Mouse (Mus musculus): ENCODE data around the gene Cilp. TPM values are rescaled to one million over a fixed set of nuclear protein-coding genes. Genes with fewer than 3 reads are reported as not detected.
"Not testable (repeated sequence)": the region's sequence is repeated elsewhere in the genome, so short reads cannot be mapped to it uniquely, and the experiment has no call there.

Cilp gene
- polyA plus RNA-seq, 1 experiment from 2014 or later: 0.18 TPM

DNA sequence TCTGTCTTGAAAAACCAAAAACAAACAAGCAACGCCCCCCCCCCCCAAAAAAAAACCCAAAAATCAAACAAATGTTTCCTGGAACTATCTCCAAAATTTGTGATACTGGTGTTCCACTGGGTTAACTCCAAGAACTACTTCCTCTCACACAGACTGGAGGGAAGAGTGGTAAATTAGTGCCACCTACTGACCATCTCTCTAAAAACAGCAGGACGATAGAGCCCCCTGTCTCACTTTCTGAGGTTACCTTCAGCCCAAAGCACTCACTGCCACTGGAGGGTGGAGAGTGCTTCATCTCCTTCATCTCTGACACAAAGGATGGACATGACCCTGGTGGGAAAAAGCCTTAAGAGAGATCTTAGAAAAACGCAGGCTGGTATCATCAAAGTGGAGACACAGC is 18.3 kb downstream of the Cilp start:
- WGBS: 0% methylated on average over 3 of the region's 3 CpGs
- Histone ChIP-seq H3K4me3 (replicated peaks; ENCODE audit: low read length) (no peak overlapping the region), H3K4me1 (replicated peaks; ENCODE audit: control insufficient read depth, insufficient read depth, low read length) (no peaks in the 10 kb centered on the region), H3K36me3 (ENCODE audit: control insufficient read depth, insufficient read depth) (no peaks in the 10 kb centered on the region), H3K27me3 (replicated peaks; ENCODE audit: control insufficient read depth, insufficient read depth, low read length) (no peaks in the 10 kb centered on the region), H3K4me2 (ENCODE audit: low read length) (no peak overlapping the region), H3K9me3 (ENCODE audit: control insufficient read depth, low read length) (no peaks in the 10 kb centered on the region), H3K27ac (ENCODE audit: low read length) (no peak overlapping the region), H3K9ac (replicated peaks; ENCODE audit: low read depth, low read length) (no peak overlapping the region)
- ATAC-seq: no peak

GRCm38 (mm10) chr9:65288252-65288651 is 23.3 kb downstream of the Cilp start:
- not testable (repeated sequence) for H3K36me3 ChIP-seq (ENCODE audit: control insufficient read depth, insufficient read depth); H3K27ac ChIP-seq (ENCODE audit: low read length)

DNA sequence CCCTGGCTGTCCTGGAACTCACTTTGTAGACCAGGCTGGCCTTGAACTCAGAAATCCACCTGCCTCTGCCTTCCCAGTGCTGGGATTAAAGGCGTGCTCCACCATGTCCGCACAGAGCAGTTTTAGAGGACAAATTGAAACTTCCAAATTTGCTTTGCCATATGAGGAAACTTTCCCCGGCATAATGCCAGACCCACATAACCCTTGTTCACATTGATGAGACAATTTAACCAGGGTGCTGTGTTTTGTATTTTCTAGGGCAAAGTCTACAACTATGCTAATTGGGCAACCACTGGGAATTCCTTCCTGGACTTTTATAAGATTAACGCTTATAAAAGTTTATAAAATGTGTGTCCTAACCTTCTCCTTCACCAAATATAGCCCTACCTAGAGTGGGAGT is 25.0 kb downstream of the Cilp start:
- H3K27ac ChIP-seq (ENCODE audit: low read length): no peak overlapping the region
- no peaks in the 10 kb centered on the region for H3K9me3 ChIP-seq (ENCODE audit: control insufficient read depth, low read length)
- 87% methylated on average over 4 of the region's 4 CpGs for WGBS
- H3K9ac ChIP-seq (replicated peaks; ENCODE audit: low read depth, low read length): no peak overlapping the region
- peaks cover 6% of the 10 kb centered on the region for H3K4me1 ChIP-seq (replicated peaks; ENCODE audit: control insufficient read depth, insufficient read depth, low read length)
- H3K36me3 ChIP-seq (ENCODE audit: control insufficient read depth, insufficient read depth): no peaks in the 10 kb centered on the region
- no peaks in the 10 kb centered on the region for H3K27me3 ChIP-seq (replicated peaks; ENCODE audit: control insufficient read depth, insufficient read depth, low read length)
- no peak overlapping the region for H3K4me2 ChIP-seq (ENCODE audit: low read length)
- no peak for ATAC-seq
- no peak overlapping the region for H3K4me3 ChIP-seq (replicated peaks; ENCODE audit: low read length)

More at GRCm38 (mm10) chr9:65288252-65288651, 23.3 kb downstream of the Cilp start:
- H3K27me3 ChIP-seq (replicated peaks; ENCODE audit: control insufficient read depth, insufficient read depth, low read length); ATAC-seq; H3K9me3 ChIP-seq (ENCODE audit: control insufficient read depth, low read length); H3K4me3 ChIP-seq (replicated peaks; ENCODE audit: low read length); H3K4me1 ChIP-seq (replicated peaks; ENCODE audit: control insufficient read depth, insufficient read depth, low read length); H3K4me2 ChIP-seq (ENCODE audit: low read length); H3K9ac ChIP-seq (replicated peaks; ENCODE audit: low read depth, low read length): not testable (repeated sequence)
- 83% methylated on average over 5 of the region's 5 CpGs for WGBS

DNA sequence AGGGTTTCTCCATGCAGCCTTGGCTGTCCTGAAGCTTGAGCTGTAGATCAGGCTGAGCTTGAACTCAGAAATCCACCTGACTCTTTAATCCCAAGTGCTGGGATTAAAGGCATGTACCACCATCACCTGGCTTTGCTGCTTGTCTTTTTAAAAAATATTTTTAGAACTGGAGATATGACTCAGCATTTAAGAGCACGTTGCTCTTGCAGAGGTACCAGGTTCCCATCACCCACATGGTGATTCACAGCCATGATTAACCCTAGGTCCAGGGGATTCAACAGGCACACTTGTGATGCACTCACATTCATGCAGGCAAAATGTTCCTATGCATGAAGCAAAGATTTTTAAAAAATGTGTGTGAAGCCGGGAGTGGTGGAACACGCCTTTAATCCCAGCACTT is 27.4 kb downstream of the Cilp start:
- Histone ChIP-seq H3K27me3 (replicated peaks; ENCODE audit: control insufficient read depth, insufficient read depth, low read length) (no peaks in the 10 kb centered on the region), H3K27ac (ENCODE audit: low read length) (no peak overlapping the region), H3K4me2 (ENCODE audit: low read length) (no peak overlapping the region), H3K36me3 (ENCODE audit: control insufficient read depth, insufficient read depth) (no peaks in the 10 kb centered on the region), H3K9me3 (ENCODE audit: control insufficient read depth, low read length) (no peaks in the 10 kb centered on the region), H3K4me3 (replicated peaks; ENCODE audit: low read length) (no peak overlapping the region), H3K9ac (replicated peaks; ENCODE audit: low read depth, low read length) (no peak overlapping the region), H3K4me1 (replicated peaks; ENCODE audit: control insufficient read depth, insufficient read depth, low read length) (peaks cover 13% of the 10 kb centered on the region)
- 86% methylated on average over 3 of the region's 3 CpGs for WGBS
- no peak for ATAC-seq

GRCm38 (mm10) chr9:65293119-65293518 is 28.1 kb downstream of the Cilp start:
- 42% methylated on average over 5 of the region's 5 CpGs for whole genome bisulfite sequencing
- no peaks in the 10 kb centered on the region for H3K36me3 ChIP-seq (ENCODE audit: control insufficient read depth, insufficient read depth)
- ATAC-seq: no peak
- H3K27me3 ChIP-seq (replicated peaks; ENCODE audit: control insufficient read depth, insufficient read depth, low read length): no peaks in the 10 kb centered on the region
- peak overlapping the region; percentile 59 for H3K4me2 ChIP-seq (ENCODE audit: low read length)
- H3K27ac ChIP-seq (ENCODE audit: low read length): no peak overlapping the region
- peak overlapping the region; percentile 54 for H3K9ac ChIP-seq (replicated peaks; ENCODE audit: low read depth, low read length)
- H3K4me3 ChIP-seq (replicated peaks; ENCODE audit: low read length): peak overlapping the region; percentile 98
- no peaks in the 10 kb centered on the region for H3K9me3 ChIP-seq (ENCODE audit: control insufficient read depth, low read length)
- H3K4me1 ChIP-seq (replicated peaks; ENCODE audit: control insufficient read depth, insufficient read depth, low read length): peaks cover 13% of the 10 kb centered on the region

DNA sequence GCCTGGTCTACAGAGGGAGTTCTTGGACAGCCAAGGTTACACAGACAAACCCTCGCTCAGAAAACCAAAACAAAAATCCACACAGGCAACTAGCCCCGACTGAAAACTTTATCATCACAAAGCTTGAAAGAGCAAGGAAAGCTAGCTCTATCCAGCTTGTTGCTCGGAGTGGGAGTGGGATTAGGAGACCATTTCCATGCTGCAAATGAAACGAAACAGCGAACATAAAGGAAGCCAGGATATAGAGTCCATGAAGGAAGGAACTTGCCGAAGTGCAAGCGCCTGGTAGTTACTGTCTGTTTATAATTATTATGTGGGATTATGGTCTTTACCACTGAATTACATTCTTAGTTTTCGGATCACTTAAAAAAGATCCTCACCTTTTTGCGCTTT is 28.6 kb downstream of the Cilp start:
- WGBS: 0% methylated on average over 9 of the region's 9 CpGs
- Histone ChIP-seq H3K9ac (replicated peaks; ENCODE audit: low read depth, low read length) (peak overlapping the region; percentile 54), H3K4me2 (ENCODE audit: low read length) (peak overlapping the region; percentile 59), H3K4me1 (replicated peaks; ENCODE audit: control insufficient read depth, insufficient read depth, low read length) (peaks cover 13% of the 10 kb centered on the region), H3K9me3 (ENCODE audit: control insufficient read depth, low read length) (no peaks in the 10 kb centered on the region), H3K4me3 (replicated peaks; ENCODE audit: low read length) (peak overlapping the region; percentile 98), H3K27ac (ENCODE audit: low read length) (0 out of 2 replicates have a peak overlapping the region, but pooled peaks have one; percentile 17), H3K27me3 (replicated peaks; ENCODE audit: control insufficient read depth, insufficient read depth, low read length) (no peaks in the 10 kb centered on the region), H3K36me3 (ENCODE audit: control insufficient read depth, insufficient read depth) (no peaks in the 10 kb centered on the region)
- ATAC-seq: peak; percentile 29

GRCm38 (mm10) chr9:65293973-65294715 is 29.2 kb downstream of the Cilp start, which contains the start of gene Clpx:
Gene Clpx, plus strand, starts transcription at chr9:65294260.
- H3K9me3 ChIP-seq (ENCODE audit: control insufficient read depth, low read length): no peaks in the 10 kb centered on the region
- under 1% methylated on average over 70 of the region's 71 CpGs for WGBS
- H3K27me3 ChIP-seq (replicated peaks; ENCODE audit: control insufficient read depth, insufficient read depth, low read length): no peaks in the 10 kb centered on the region
- H3K9ac ChIP-seq (replicated peaks; ENCODE audit: low read depth, low read length): peak within 1 kb of the TSS; percentile 91
- peaks cover 13% of the 10 kb centered on the region for H3K4me1 ChIP-seq (replicated peaks; ENCODE audit: control insufficient read depth, insufficient read depth, low read length)
- peak within 1 kb of the TSS; percentile 78 for H3K27ac ChIP-seq (ENCODE audit: low read length)
- H3K36me3 ChIP-seq (ENCODE audit: control insufficient read depth, insufficient read depth): no peaks in the 10 kb centered on the region
- peak within 1 kb of the TSS; percentile 98 for H3K4me3 ChIP-seq (replicated peaks; ENCODE audit: low read length)
- peak within 1 kb of the TSS; percentile 93 for H3K4me2 ChIP-seq (ENCODE audit: low read length)
- peak; percentile 97 for ATAC-seq

- H3K27me3 ChIP-seq (replicated peaks; ENCODE audit: control insufficient read depth, insufficient read depth, low read length): no peaks in the 10 kb centered on the region
- peak overlapping the region; percentile 93 for H3K4me2 ChIP-seq (ENCODE audit: low read length)
- no peaks in the 10 kb centered on the region for H3K36me3 ChIP-seq (ENCODE audit: control insufficient read depth, insufficient read depth)
- 2% methylated on average over 28 of the region's 28 CpGs for WGBS
- no peak; the same call in 1 of the 2 replicates for ATAC-seq
- peak overlapping the region; percentile 98 for H3K4me3 ChIP-seq (replicated peaks; ENCODE audit: low read length)
- peak overlapping the region; percentile 78 for H3K27ac ChIP-seq (ENCODE audit: low read length)
- no peaks in the 10 kb centered on the region for H3K9me3 ChIP-seq (ENCODE audit: control insufficient read depth, low read length)
- peak overlapping the region; percentile 91 for H3K9ac ChIP-seq (replicated peaks; ENCODE audit: low read depth, low read length)
- H3K4me1 ChIP-seq (replicated peaks; ENCODE audit: control insufficient read depth, insufficient read depth, low read length): peaks cover 13% of the 10 kb centered on the region
Observed at GRCm38 (mm10) chr9:65294716-65295378, 29.9 kb downstream of the Cilp start.

DNA sequence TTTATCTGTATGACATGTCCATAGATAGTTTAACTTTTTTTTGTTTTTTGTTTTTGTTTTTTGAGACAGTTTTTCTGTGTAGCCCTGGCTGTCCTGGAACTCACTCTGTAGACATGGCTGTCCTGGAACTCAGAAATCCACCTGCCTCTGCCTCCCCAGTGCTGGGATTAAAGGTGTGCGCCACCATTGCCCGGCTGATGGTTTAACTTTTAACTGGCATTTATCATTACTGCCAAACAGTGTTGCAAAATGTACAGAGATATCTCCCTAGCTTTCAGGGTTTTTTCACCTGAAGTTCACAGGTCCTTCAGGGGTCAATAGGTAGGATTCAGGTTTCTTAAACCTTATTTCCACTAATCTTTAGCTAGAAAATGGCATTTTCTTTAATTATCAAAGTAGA is 32.1 kb downstream of the Cilp start:
- H3K27ac ChIP-seq (ENCODE audit: low read length): no peak overlapping the region
- H3K9me3 ChIP-seq (ENCODE audit: control insufficient read depth, low read length): no peaks in the 10 kb centered on the region
- peaks cover 13% of the 10 kb centered on the region for H3K4me1 ChIP-seq (replicated peaks; ENCODE audit: control insufficient read depth, insufficient read depth, low read length)
- H3K4me2 ChIP-seq (ENCODE audit: low read length): no peak overlapping the region
- H3K27me3 ChIP-seq (replicated peaks; ENCODE audit: control insufficient read depth, insufficient read depth, low read length): no peaks in the 10 kb centered on the region
- ATAC-seq: no peak
- H3K36me3 ChIP-seq (ENCODE audit: control insufficient read depth, insufficient read depth): peaks cover 7% of the 10 kb centered on the region
- no peak overlapping the region for H3K9ac ChIP-seq (replicated peaks; ENCODE audit: low read depth, low read length)
- WGBS: 97% methylated on average over 2 of the region's 2 CpGs
- no peak overlapping the region for H3K4me3 ChIP-seq (replicated peaks; ENCODE audit: low read length)

All from forebrain, embryonic 16.5 days (tissue).